Mouse (Mus musculus) heart, embryonic 16.5 days (tissue): ENCODE data around the gene Runx1. TPM values are rescaled to one million over a fixed set of nuclear protein-coding genes. Genes with fewer than 3 reads are reported as not detected.

ENCODE experiments used
- ATAC-seq: fragments of 200-750 bp; cut with Nextera tagmentation; replicated peaks from 2 replicates; pipeline ENCODE4 v1.8.0; 2017; ENCODE audit warnings: moderate number of reproducible peaks; ENCODE audit not compliant: insufficient read depth, low FRiP score; ENCODE audit errors: extremely low read depth
- H3K27ac ChIP-seq: fragments of 300-500 bp; sonication (generic); 2 replicates; pipeline ENCODE4 v1.5.1; 2014; ENCODE audit warnings: mild to moderate bottlenecking, low read length, control low read depth, moderate library complexity
- H3K27me3 ChIP-seq: fragments of 300-500 bp; sonication (generic); 2 replicates; pipeline ENCODE4 v1.6.1; 2014; ENCODE audit warnings: low read length, mixed read lengths; ENCODE audit not compliant: control insufficient read depth, insufficient read depth
- H3K36me3 ChIP-seq: fragments of 300-500 bp; sonication (generic); 2 replicates; pipeline ENCODE4 v1.6.1; 2014; ENCODE audit not compliant: control insufficient read depth, insufficient read depth
- H3K4me1 ChIP-seq: fragments of 300-500 bp; sonication (generic); 2 replicates; pipeline ENCODE4 v1.6.1; 2014; ENCODE audit warnings: low read length, mixed read lengths; ENCODE audit not compliant: control insufficient read depth, insufficient read depth
- H3K4me2 ChIP-seq: fragments of 300-500 bp; sonication (generic); 2 replicates; pipeline ENCODE4 v1.6.1; 2014; ENCODE audit warnings: low read depth, mild to moderate bottlenecking, control low read depth, low read length
- H3K4me3 ChIP-seq: fragments of 300-500 bp; sonication (generic); 2 replicates; pipeline ENCODE4 v1.5.1; 2014; ENCODE audit warnings: mild to moderate bottlenecking, control low read depth, low read length
- H3K9ac ChIP-seq: fragments of 300-500 bp; sonication (generic); 2 replicates; pipeline ENCODE4 v1.6.1; 2014; ENCODE audit warnings: low read length, control low read depth
- H3K9me3 ChIP-seq: fragments of 300-500 bp; sonication (generic); replicated peaks from 2 replicates; pipeline ENCODE4 v1.6.1; 2016; ENCODE audit warnings: low read length; ENCODE audit not compliant: control insufficient read depth
- WGBS: fragments of 180-500 bp; shearing (Covaris S2); extraction: QIAGEN DNeasy Blood & Tissue Kit; methylation state at CpG from one replicate; pipeline ENCODE4 v1.1.7; 2014; 5-methylcytosine and 5-hydroxymethylcytosine counted together
- polyA plus RNA-seq: library from polyadenylated mRNA; unstranded; fragments of >200 nt; fragmentation: Nextera tagmentation; extraction: Ambion mirVana; gene quantifications from 2 replicates; pipeline ENCODE4 v1.2.1, GENCODE M21; 2015

The Runx1 gene
- polyA plus RNA-seq, 1 experiment from 2014 or later, result 11.0 TPM

- Histone ChIP-seq H3K9ac (no peak overlapping the region), H3K4me1 (peaks cover 4% of the 10 kb centered on the region; the same call in 1 of the 2 replicates), H3K4me3 (no peak overlapping the region), H3K27ac (no peak overlapping the region), H3K36me3 (no peaks in the 10 kb centered on the region), H3K4me2 (no peak overlapping the region), H3K9me3 (no peaks in the 10 kb centered on the region), H3K27me3 (0 out of 2 replicates have a peak, but pooled peaks cover 4% of the 10 kb centered on the region)
- ATAC-seq, result no peak
- WGBS, result 84% methylated on average over 7 of the region's 7 CpGs
Observed at GRCm38 (mm10) chr16:92739071-92739793, 86.7 kb downstream of the Runx1 start.

- Histone ChIP-seq H3K4me1 (no peaks in the 10 kb centered on the region), H3K9ac (no peak overlapping the region), H3K36me3 (no peaks in the 10 kb centered on the region), H3K9me3 (no peaks in the 10 kb centered on the region), H3K4me2 (no peak overlapping the region), H3K27me3 (0 out of 2 replicates have a peak, but pooled peaks cover 4% of the 10 kb centered on the region), H3K27ac (no peak overlapping the region), H3K4me3 (no peak overlapping the region)
- no peak for ATAC-seq
- WGBS, result 72% methylated on average over 11 of the region's 11 CpGs
Observed at GRCm38 (mm10) chr16:92738476-92739010, 87.4 kb downstream of the Runx1 start.

GRCm38 (mm10) chr16:92726870-92727269, 99.1 kb downstream of the Runx1 start:
- Histone ChIP-seq H3K4me3 (no peak overlapping the region), H3K9me3 (no peaks in the 10 kb centered on the region), H3K27me3 (peaks cover 7% of the 10 kb centered on the region; the same call in 1 of the 2 replicates), H3K9ac (no peak overlapping the region), H3K36me3 (no peaks in the 10 kb centered on the region), H3K27ac (no peak overlapping the region), H3K4me1 (peaks cover 4% of the 10 kb centered on the region; the same call in 1 of the 2 replicates), H3K4me2 (no peak overlapping the region)
- 70% methylated on average over 9 of the region's 9 CpGs for WGBS
- ATAC-seq, result no peak

GRCm38 (mm10) chr16:92724526-92724925, 101.4 kb downstream of the Runx1 start:
- peaks cover 7% of the 10 kb centered on the region; the same call in 1 of the 2 replicates for H3K27me3 ChIP-seq
- H3K4me2 ChIP-seq, result no peak overlapping the region
- H3K27ac ChIP-seq, result no peak overlapping the region
- ATAC-seq, result no peak
- no peaks in the 10 kb centered on the region for H3K36me3 ChIP-seq
- no peak overlapping the region for H3K9ac ChIP-seq
- H3K4me3 ChIP-seq, result no peak overlapping the region
- H3K9me3 ChIP-seq, result no peaks in the 10 kb centered on the region
- peaks cover 2% of the 10 kb centered on the region; the same call in 1 of the 2 replicates for H3K4me1 ChIP-seq
- WGBS, result 35% methylated on average over 3 of the region's 3 CpGs

GRCm38 (mm10) chr16:92720678-92721077, 105.3 kb downstream of the Runx1 start:
- Histone ChIP-seq H3K9me3 (no peaks in the 10 kb centered on the region), H3K36me3 (no peaks in the 10 kb centered on the region), H3K4me3 (no peak overlapping the region), H3K9ac (no peak overlapping the region), H3K27ac (no peak overlapping the region), H3K4me1 (peaks cover 2% of the 10 kb centered on the region; the same call in 1 of the 2 replicates), H3K27me3 (peaks cover 20% of the 10 kb centered on the region), H3K4me2 (no peak overlapping the region)
- 66% methylated on average over 10 of the region's 10 CpGs for WGBS
- ATAC-seq, result no peak

GRCm38 (mm10) chr16:92719725-92720124, 106.2 kb downstream of the Runx1 start:
- no peak overlapping the region for H3K27ac ChIP-seq

GRCm38 (mm10) chr16:92715599-92716483, 110.1 kb downstream of the Runx1 start:
- no peaks in the 10 kb centered on the region for H3K9me3 ChIP-seq
- peaks cover 36% of the 10 kb centered on the region for H3K27me3 ChIP-seq
- no peaks in the 10 kb centered on the region for H3K36me3 ChIP-seq
- ATAC-seq, result no peak
- H3K4me3 ChIP-seq, result no peak overlapping the region
- H3K4me1 ChIP-seq, result no peaks in the 10 kb centered on the region
- H3K9ac ChIP-seq, result no peak overlapping the region
- no peak overlapping the region for H3K4me2 ChIP-seq
- WGBS, result 21% methylated on average over 15 of the region's 15 CpGs
- H3K27ac ChIP-seq, result no peak overlapping the region

More at GRCm38 (mm10) chr16:92719725-92720124, 106.2 kb downstream of the Runx1 start:
- WGBS, result 83% methylated on average over 6 of the region's 6 CpGs
- Histone ChIP-seq H3K9ac (no peak overlapping the region), H3K4me1 (peaks cover 2% of the 10 kb centered on the region; the same call in 1 of the 2 replicates), H3K4me3 (no peak overlapping the region), H3K9me3 (no peaks in the 10 kb centered on the region), H3K36me3 (no peaks in the 10 kb centered on the region), H3K27me3 (peaks cover 23% of the 10 kb centered on the region), H3K4me2 (no peak overlapping the region)
- ATAC-seq, result no peak

- Histone ChIP-seq H3K9me3 (no peaks in the 10 kb centered on the region), H3K4me3 (no peak overlapping the region), H3K27me3 (peaks cover 36% of the 10 kb centered on the region), H3K36me3 (no peaks in the 10 kb centered on the region), H3K4me1 (no peaks in the 10 kb centered on the region), H3K9ac (no peak overlapping the region), H3K4me2 (no peak overlapping the region), H3K27ac (no peak overlapping the region)
- no peak for ATAC-seq
- WGBS, result 21% methylated on average over 1 of the region's 1 CpGs
Observed at GRCm38 (mm10) chr16:92710161-92710560, 115.8 kb downstream of the Runx1 start.
